Mouse (Mus musculus) cerebellum, adult 2 months (tissue): ENCODE measurements at regions not wholly inside any gene's neighbourhood (a gene's known extent, or its start where the extent isn't known, plus 50 kb on each side); places are given as distances from the start of the nearest gene placed in this dataset.

Source experiments
- DNase-seq, 2 experiments: peaks; one replicate each; pipeline ENCODE4 v3.0.0; 2021
- H3K27ac ChIP-seq: fragments of 200-500 bp; 2 replicates; pipeline ENCODE4 v1.5.1; 2012; ENCODE audit warnings: low read length, control low read depth, inconsistent platforms; ENCODE audit not compliant: insufficient read depth
- H3K27me3 ChIP-seq: fragments of 200-500 bp; 2 replicates; pipeline ENCODE4 v1.6.1; 2012; ENCODE audit warnings: inconsistent platforms, mild to moderate bottlenecking, low read length, moderate library complexity; ENCODE audit not compliant: control insufficient read depth, insufficient read depth
- H3K4me1 ChIP-seq: fragments of 200-500 bp; 2 replicates; pipeline ENCODE4 v1.6.1; 2011; ENCODE audit warnings: low read length; ENCODE audit not compliant: control insufficient read depth, insufficient read depth
- H3K4me3 ChIP-seq: fragments of 200-500 bp; replicated peaks from 2 replicates; pipeline ENCODE3; 2011; ENCODE audit warnings: mild to moderate bottlenecking, low read depth, low read length, control low read depth; ENCODE audit not compliant: insufficient read depth
- CTCF ChIP-seq: fragments of 200-500 bp; IDR thresholded peaks from 2 replicates; pipeline ENCODE4 v1.5.1; 2011; ENCODE audit warnings: low read depth, mild to moderate bottlenecking, control low read depth, low read length, moderate library complexity, borderline replicate concordance; ENCODE audit not compliant: insufficient read depth
- POLR2A ChIP-seq: fragments of 200-500 bp; IDR thresholded peaks from 2 replicates; pipeline ENCODE4 v1.6.1; 2011; ENCODE audit warnings: low read length, control low read depth, borderline replicate concordance; ENCODE audit not compliant: insufficient read depth
- whole genome bisulfite sequencing: fragments of 180-500 bp; shearing (Covaris S2); methylation state at CpG from one replicate; pipeline ENCODE4 v1.1.7; 2018; 5-methylcytosine and 5-hydroxymethylcytosine counted together

- Histone ChIP-seq H3K27me3 (no peaks in the 10 kb centered on the region), H3K4me3 (no peak overlapping the region), H3K27ac (no peak overlapping the region), H3K4me1 (no peaks in the 10 kb centered on the region)
- 93% methylated on average over 3 of the region's 3 CpGs for WGBS
- no peak for TF ChIP-seq CTCF
- no peak for TF ChIP-seq POLR2A
- no peak for DNase-seq
Observed at GRCm38 (mm10) chr14:87689866-87690265, 273.4 kb downstream of the Tdrd3 start.

GRCm38 (mm10) chr14:87736456-87736855 is 320.0 kb downstream of the Tdrd3 start:
- DNase-seq: no peak
- no peak overlapping the region for H3K4me3 ChIP-seq
- TF ChIP-seq CTCF (no peak), POLR2A (no peak)
- WGBS: 86% methylated on average over 1 of the region's 1 CpGs
- no peaks in the 10 kb centered on the region for H3K27me3 ChIP-seq
- H3K4me1 ChIP-seq: no peaks in the 10 kb centered on the region
- H3K27ac ChIP-seq: no peak overlapping the region

GRCm38 (mm10) chr14:87745524-87745923 is 329.1 kb downstream of the Tdrd3 start:
- Histone ChIP-seq H3K27me3 (no peaks in the 10 kb centered on the region), H3K4me1 (no peaks in the 10 kb centered on the region), H3K4me3 (no peak overlapping the region), H3K27ac (no peak overlapping the region)
- WGBS: 63% methylated on average over 8 of the region's 8 CpGs
- no peak for DNase-seq
- no peak for TF ChIP-seq POLR2A
- TF ChIP-seq CTCF: no peak

DNA sequence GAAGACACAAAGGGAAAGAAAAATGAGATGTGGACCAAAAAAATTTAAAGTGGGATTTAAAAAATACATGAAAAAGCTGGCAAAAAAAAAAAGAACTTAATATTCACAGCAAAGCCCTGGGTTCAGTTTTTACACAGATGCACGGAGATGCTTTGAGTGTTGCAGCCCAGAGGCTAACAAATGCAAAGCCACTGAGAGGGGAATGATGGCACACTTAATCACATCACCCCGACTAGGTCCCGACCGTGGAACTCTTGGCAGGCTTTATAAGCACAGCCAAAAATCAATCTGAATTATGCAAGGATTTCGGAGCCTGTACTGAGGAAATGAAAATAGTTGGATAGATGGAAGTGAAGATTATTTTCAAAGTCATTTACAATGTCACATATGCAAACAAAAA is 329.6 kb downstream of the Tdrd3 start:
- Histone ChIP-seq H3K27me3 (no peaks in the 10 kb centered on the region), H3K4me1 (no peaks in the 10 kb centered on the region), H3K27ac (no peak overlapping the region), H3K4me3 (no peak overlapping the region)
- DNase-seq: no peak
- 27% methylated on average over 5 of the region's 5 CpGs for WGBS
- TF ChIP-seq CTCF (no peak), POLR2A (no peak)

DNA sequence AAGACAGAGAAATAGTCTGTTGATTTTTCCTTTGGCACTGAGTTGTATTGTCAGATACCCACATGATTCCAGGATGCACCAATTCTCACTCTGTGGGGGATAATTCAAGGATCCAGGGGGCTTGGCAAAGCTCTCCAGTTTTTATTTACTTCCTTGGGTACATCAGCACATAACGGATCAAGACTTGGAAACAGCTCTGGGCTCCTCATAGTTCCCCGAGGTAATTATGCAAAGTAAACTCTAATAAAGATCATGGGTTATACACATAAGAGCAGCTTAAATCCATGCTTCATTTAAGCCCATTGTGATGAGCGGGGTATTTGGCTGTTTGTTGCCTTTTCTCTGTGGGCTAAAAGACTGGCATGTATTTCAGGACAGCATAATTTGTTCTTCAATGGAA is 332.6 kb downstream of the Tdrd3 start:
- Histone ChIP-seq H3K27me3 (no peaks in the 10 kb centered on the region), H3K4me3 (no peak overlapping the region), H3K4me1 (no peaks in the 10 kb centered on the region), H3K27ac (no peak overlapping the region)
- DNase-seq: no peak
- 13% methylated on average over 3 of the region's 3 CpGs for WGBS
- TF ChIP-seq CTCF: no peak
- TF ChIP-seq POLR2A: no peak

- TF ChIP-seq CTCF (no peak), POLR2A (no peak)
- Histone ChIP-seq H3K4me1 (no peaks in the 10 kb centered on the region), H3K27ac (no peak overlapping the region), H3K4me3 (no peak overlapping the region), H3K27me3 (no peaks in the 10 kb centered on the region)
- DNase-seq: no peak
Observed at GRCm38 (mm10) chr14:87749762-87750161, 333.3 kb downstream of the Tdrd3 start.

DNA sequence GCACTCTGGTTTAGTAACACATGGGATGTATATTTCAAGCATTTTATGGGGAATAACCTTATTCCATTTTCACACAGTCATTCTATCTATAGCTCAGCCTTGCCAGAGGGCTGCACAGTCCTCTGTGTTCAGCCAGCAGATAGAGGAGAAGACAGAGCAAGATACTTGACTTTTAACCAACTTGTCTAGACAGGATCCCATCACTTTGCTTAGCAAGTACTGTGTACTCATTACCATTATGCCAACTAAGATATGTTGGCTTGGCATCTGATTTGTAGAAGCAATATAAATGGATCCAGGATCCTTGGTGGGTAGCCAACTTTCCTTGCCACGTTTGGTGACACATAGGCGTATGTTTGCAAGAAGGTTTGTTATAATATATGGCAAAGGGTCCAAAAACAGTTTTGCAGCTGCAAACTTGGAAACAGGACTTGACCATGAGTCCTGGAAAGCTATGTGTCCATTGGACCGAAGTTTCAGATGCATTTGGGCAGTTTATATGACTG is 334.3 kb downstream of the Tdrd3 start:
- no peaks in the 10 kb centered on the region for H3K4me1 ChIP-seq
- 47% methylated on average over 3 of the region's 3 CpGs for WGBS
- TF ChIP-seq POLR2A (no peak), CTCF (no peak)
- DNase-seq: no peak
- no peak overlapping the region for H3K27ac ChIP-seq
- H3K27me3 ChIP-seq: no peaks in the 10 kb centered on the region
- H3K4me3 ChIP-seq: no peak overlapping the region

DNA sequence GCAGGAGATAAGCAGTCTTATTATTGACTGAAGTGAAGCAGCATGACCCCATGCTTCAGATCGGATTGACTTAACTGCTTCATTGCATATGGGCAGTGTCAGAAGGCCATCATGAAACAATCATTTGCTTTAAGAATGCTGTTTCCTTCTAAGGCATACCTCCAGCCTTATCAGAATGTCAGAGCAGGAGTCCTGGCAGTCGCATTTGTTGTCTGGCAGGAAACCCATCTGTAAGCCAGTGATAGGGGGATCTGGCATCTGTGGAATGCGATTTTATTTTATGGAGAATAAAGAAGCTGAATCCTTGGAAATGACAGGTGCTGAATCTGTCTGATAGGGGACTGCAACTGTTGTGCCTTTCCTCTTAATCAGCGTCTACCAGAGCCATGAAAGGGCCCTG is 338.3 kb downstream of the Tdrd3 start:
- DNase-seq: no peak
- 8% methylated on average over 4 of the region's 4 CpGs for WGBS
- Histone ChIP-seq H3K4me1 (no peaks in the 10 kb centered on the region), H3K4me3 (no peak overlapping the region), H3K27ac (no peak overlapping the region), H3K27me3 (no peaks in the 10 kb centered on the region)
- TF ChIP-seq POLR2A (no peak), CTCF (no peak)
